Mouse (Mus musculus): Measurements from ENCODE around the gene Mylpf. TPM values are rescaled to one million over a fixed set of nuclear protein-coding genes. Genes with fewer than 3 reads are reported as not detected.

Mylpf gene
- polyA plus RNA-seq, 1 experiment from 2014 or later: 17.8 TPM

DNA sequence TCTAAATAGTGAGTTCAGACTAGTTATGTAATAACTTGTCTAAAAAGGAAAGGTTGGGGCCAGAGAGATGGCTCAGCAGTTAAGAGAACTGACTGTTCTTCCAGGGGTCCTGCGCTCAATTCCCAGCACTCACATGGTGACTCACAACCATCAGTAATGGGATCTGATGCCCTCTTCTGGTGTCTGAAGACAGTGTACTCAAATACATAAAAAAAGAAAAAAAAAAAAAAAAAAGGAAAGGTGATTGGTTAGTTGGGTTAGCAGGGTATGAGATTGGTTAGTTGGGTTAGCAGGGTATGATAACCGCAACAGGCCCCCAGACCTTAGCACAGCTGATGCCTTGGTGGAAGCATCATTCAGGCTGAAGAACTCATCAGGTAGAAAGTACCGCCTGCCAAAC, 54.8 kb downstream of the Mylpf start:
- Histone ChIP-seq H3K4me1 (replicated peaks) (peaks cover 18% of the 10 kb centered on the region; the same call in 1 of the 2 replicates), H3K4me2 (no peak overlapping the region), H3K9ac (no peak overlapping the region), H3K4me3 (no peak overlapping the region), H3K9me3 (replicated peaks) (no peaks in the 10 kb centered on the region; the same call in 1 of the 2 replicates), H3K27ac (ENCODE audit: poor library complexity, severe bottlenecking) (no peak overlapping the region), H3K27me3 (replicated peaks) (no peaks in the 10 kb centered on the region), H3K36me3 (no peaks in the 10 kb centered on the region; the same call in 1 of the 2 replicates)
- ATAC-seq (ENCODE audit: insufficient number of reproducible peaks, low FRiP score): no peak
- 86% methylated on average over 3 of the region's 3 CpGs for WGBS

Other genes starting within 250 kb of the Mylpf start
- 70.2 and 75.5 TPM in 2 replicates for gene Cdipt, start 233.0 kb upstream of the Mylpf start, polyA plus RNA-seq (2016; fragmentation: Nextera tagmentation; extraction: Ambion mirVana)
- gene Cdiptos, start 232.8 kb upstream of the Mylpf start, polyA plus RNA-seq (2016; fragmentation: Nextera tagmentation; extraction: Ambion mirVana): 0.70 and 1.3 TPM in 2 replicates
- 12.0 TPM in 2 replicates for gene Mvp, start 194.3 kb upstream of the Mylpf start, polyA plus RNA-seq (2016; fragmentation: Nextera tagmentation; extraction: Ambion mirVana)
- gene Pagr1b, start 192.4 kb upstream of the Mylpf start, polyA plus RNA-seq (2016; fragmentation: Nextera tagmentation; extraction: Ambion mirVana): not detected in 2 replicates
- gene Pagr1a, start 191.5 kb upstream of the Mylpf start, polyA plus RNA-seq (2016; fragmentation: Nextera tagmentation; extraction: Ambion mirVana): 19.3 and 31.4 TPM in 2 replicates
- gene Gm42742, start 187.8 kb upstream of the Mylpf start, polyA plus RNA-seq (2016; fragmentation: Nextera tagmentation; extraction: Ambion mirVana): 50.8 and 60.9 TPM in 2 replicates
- 1.9 and 3.3 TPM in 2 replicates for gene Prrt2, start 187.7 kb upstream of the Mylpf start, polyA plus RNA-seq (2016; fragmentation: Nextera tagmentation; extraction: Ambion mirVana)
- gene Maz, start 181.9 kb upstream of the Mylpf start, polyA plus RNA-seq (2016; fragmentation: Nextera tagmentation; extraction: Ambion mirVana): 59.8 and 60.4 TPM in 2 replicates
- 80.9 and 85.5 TPM in 2 replicates for gene Kif22, start 166.4 kb upstream of the Mylpf start, polyA plus RNA-seq (2016; fragmentation: Nextera tagmentation; extraction: Ambion mirVana)
- gene Zg16, start 121.6 kb upstream of the Mylpf start, polyA plus RNA-seq (2016; fragmentation: Nextera tagmentation; extraction: Ambion mirVana): not detected in 2 replicates
- 0.54 and 1.3 TPM in 2 replicates for gene AI467606, start 117.5 kb upstream of the Mylpf start, polyA plus RNA-seq (2016; fragmentation: Nextera tagmentation; extraction: Ambion mirVana)
- gene Qprt, start 86.7 kb upstream of the Mylpf start, polyA plus RNA-seq (2016; fragmentation: Nextera tagmentation; extraction: Ambion mirVana): 5.7 and 6.1 TPM in 2 replicates
- 0.17 and 0.31 TPM in 2 replicates for gene Spn, start 71.1 kb upstream of the Mylpf start, polyA plus RNA-seq (2016; fragmentation: Nextera tagmentation; extraction: Ambion mirVana)
- gene Cd2bp2, start 12.8 kb upstream of the Mylpf start, polyA plus RNA-seq (2016; fragmentation: Nextera tagmentation; extraction: Ambion mirVana): 50.5 and 51.5 TPM in 2 replicates
- gene Tbc1d10b, start 422 bp upstream of the Mylpf start, polyA plus RNA-seq (2016; fragmentation: Nextera tagmentation; extraction: Ambion mirVana): 29.2 and 32.3 TPM in 2 replicates
- 23.8 and 25.3 TPM in 2 replicates for gene Zfp553, start 24.2 kb downstream of the Mylpf start, polyA plus RNA-seq (2016; fragmentation: Nextera tagmentation; extraction: Ambion mirVana)
- gene Sept1, start 24.2 kb downstream of the Mylpf start, polyA plus RNA-seq (2016; fragmentation: Nextera tagmentation; extraction: Ambion mirVana): 22.1 and 28.2 TPM in 2 replicates
- 32.7 and 34.4 TPM in 2 replicates for gene Zfp771, start 35.4 kb downstream of the Mylpf start, polyA plus RNA-seq (2016; fragmentation: Nextera tagmentation; extraction: Ambion mirVana)
- 162 and 163 TPM in 2 replicates for gene Dctpp1, start 51.8 kb downstream of the Mylpf start, polyA plus RNA-seq (2016; fragmentation: Nextera tagmentation; extraction: Ambion mirVana)
- gene Sephs2, start 65.2 kb downstream of the Mylpf start, polyA plus RNA-seq (2016; fragmentation: Nextera tagmentation; extraction: Ambion mirVana): 86.4 and 87.2 TPM in 2 replicates
- gene Itgal, start 87.4 kb downstream of the Mylpf start, polyA plus RNA-seq (2016; fragmentation: Nextera tagmentation; extraction: Ambion mirVana): 1.0 and 1.1 TPM in 2 replicates
- 19.1 and 19.8 TPM in 2 replicates for gene Zfp768, start 136.7 kb downstream of the Mylpf start, polyA plus RNA-seq (2016; fragmentation: Nextera tagmentation; extraction: Ambion mirVana)
- 4.6 and 5.1 TPM in 2 replicates for gene Zfp747, start 167.2 kb downstream of the Mylpf start, polyA plus RNA-seq (2016; fragmentation: Nextera tagmentation; extraction: Ambion mirVana)
- 3.4 and 3.9 TPM in 2 replicates for gene 9130019O22Rik, start 178.3 kb downstream of the Mylpf start, polyA plus RNA-seq (2016; fragmentation: Nextera tagmentation; extraction: Ambion mirVana)
- 4.5 and 5.1 TPM in 2 replicates for gene E430018J23Rik, start 184.7 kb downstream of the Mylpf start, polyA plus RNA-seq (2016; fragmentation: Nextera tagmentation; extraction: Ambion mirVana)
- 4.6 and 5.3 TPM in 2 replicates for gene Zfp764, start 197.9 kb downstream of the Mylpf start, polyA plus RNA-seq (2016; fragmentation: Nextera tagmentation; extraction: Ambion mirVana)
- gene Zfp688, start 213.2 kb downstream of the Mylpf start, polyA plus RNA-seq (2016; fragmentation: Nextera tagmentation; extraction: Ambion mirVana): 15.4 and 16.7 TPM in 2 replicates
- 5.4 and 6.0 TPM in 2 replicates for gene Zfp689, start 240.3 kb downstream of the Mylpf start, polyA plus RNA-seq (2016; fragmentation: Nextera tagmentation; extraction: Ambion mirVana)

Measured in heart, embryonic 12.5 days (tissue).